Mouse (Mus musculus) stomach, postnatal 0 days (tissue): Measurements from ENCODE around the gene Cdc16. TPM values are rescaled to one million over a fixed set of nuclear protein-coding genes. Genes with fewer than 3 reads are reported as not detected.

ENCODE experiments used
- ATAC-seq: fragments of 200-750 bp; cut with Nextera tagmentation; 2 replicates; pipeline ENCODE4 v1.8.0; 2017; ENCODE audit not compliant: low FRiP score, low TSS enrichment
- DNase-seq: peaks from one replicate; pipeline ENCODE4 v3.0.0-alpha.2; 2016; ENCODE audit warnings: low spot score
- H3K27ac ChIP-seq: fragments of 300-500 bp; sonication (generic); replicated peaks from 2 replicates; pipeline ENCODE4 v1.5.1; 2014; ENCODE audit warnings: mild to moderate bottlenecking, control low read depth
- H3K27me3 ChIP-seq: fragments of 300-500 bp; sonication (generic); 2 replicates; pipeline ENCODE4 v1.6.1; 2014; ENCODE audit warnings: low read length; ENCODE audit not compliant: control insufficient read depth, insufficient read depth
- H3K36me3 ChIP-seq: fragments of 300-500 bp; sonication (generic); 2 replicates; pipeline ENCODE4 v1.6.1; 2014; ENCODE audit warnings: low read length, mixed read lengths; ENCODE audit not compliant: control insufficient read depth, insufficient read depth
- H3K4me1 ChIP-seq: fragments of 300-500 bp; sonication (generic); replicated peaks from 2 replicates; pipeline ENCODE4 v1.6.1; 2014; ENCODE audit warnings: antibody characterized with exemption; ENCODE audit not compliant: control insufficient read depth, insufficient read depth
- H3K4me2 ChIP-seq: fragments of 300-500 bp; sonication (generic); replicated peaks from 2 replicates; pipeline ENCODE4 v1.6.1; 2014; ENCODE audit warnings: low read depth, mild to moderate bottlenecking, control low read depth, moderate library complexity
- H3K4me3 ChIP-seq: fragments of 300-500 bp; sonication (generic); 2 replicates; pipeline ENCODE4 v1.5.1; 2014; ENCODE audit warnings: low read depth, low read length, control low read depth
- H3K9ac ChIP-seq: fragments of 300-500 bp; sonication (generic); 2 replicates; pipeline ENCODE4 v1.6.1; 2014; ENCODE audit warnings: mild to moderate bottlenecking, low read length, control low read depth, mixed read lengths
- H3K9me3 ChIP-seq: fragments of 300-500 bp; sonication (generic); 2 replicates; pipeline ENCODE4 v1.6.1; 2016; ENCODE audit warnings: low read length; ENCODE audit not compliant: control insufficient read depth
- CTCF ChIP-seq: IDR thresholded peaks from 2 replicates; pipeline ENCODE4 v1.5.1; 2016; ENCODE audit warnings: antibody characterized with exemption, low read depth, mild to moderate bottlenecking, moderate library complexity
- EP300 ChIP-seq: optimal IDR thresholded peaks from 2 replicates; pipeline ENCODE3; 2016; ENCODE audit warnings: antibody characterized with exemption
- WGBS: fragments of 180-500 bp; shearing (Covaris S2); extraction: QIAGEN DNeasy Blood & Tissue Kit; methylation state at CpG from one replicate; pipeline ENCODE4 v1.1.7; 2014; 5-methylcytosine and 5-hydroxymethylcytosine counted together
- polyA plus RNA-seq: library from polyadenylated mRNA; unstranded; fragments of >200 nt; fragmentation: Nextera tagmentation; extraction: Ambion mirVana; gene quantifications from 2 replicates; pipeline ENCODE4 v1.2.1, GENCODE M21; 2015

The Cdc16 gene
- polyA plus RNA-seq, 1 experiment from 2014 or later: 64.7 TPM

DNA sequence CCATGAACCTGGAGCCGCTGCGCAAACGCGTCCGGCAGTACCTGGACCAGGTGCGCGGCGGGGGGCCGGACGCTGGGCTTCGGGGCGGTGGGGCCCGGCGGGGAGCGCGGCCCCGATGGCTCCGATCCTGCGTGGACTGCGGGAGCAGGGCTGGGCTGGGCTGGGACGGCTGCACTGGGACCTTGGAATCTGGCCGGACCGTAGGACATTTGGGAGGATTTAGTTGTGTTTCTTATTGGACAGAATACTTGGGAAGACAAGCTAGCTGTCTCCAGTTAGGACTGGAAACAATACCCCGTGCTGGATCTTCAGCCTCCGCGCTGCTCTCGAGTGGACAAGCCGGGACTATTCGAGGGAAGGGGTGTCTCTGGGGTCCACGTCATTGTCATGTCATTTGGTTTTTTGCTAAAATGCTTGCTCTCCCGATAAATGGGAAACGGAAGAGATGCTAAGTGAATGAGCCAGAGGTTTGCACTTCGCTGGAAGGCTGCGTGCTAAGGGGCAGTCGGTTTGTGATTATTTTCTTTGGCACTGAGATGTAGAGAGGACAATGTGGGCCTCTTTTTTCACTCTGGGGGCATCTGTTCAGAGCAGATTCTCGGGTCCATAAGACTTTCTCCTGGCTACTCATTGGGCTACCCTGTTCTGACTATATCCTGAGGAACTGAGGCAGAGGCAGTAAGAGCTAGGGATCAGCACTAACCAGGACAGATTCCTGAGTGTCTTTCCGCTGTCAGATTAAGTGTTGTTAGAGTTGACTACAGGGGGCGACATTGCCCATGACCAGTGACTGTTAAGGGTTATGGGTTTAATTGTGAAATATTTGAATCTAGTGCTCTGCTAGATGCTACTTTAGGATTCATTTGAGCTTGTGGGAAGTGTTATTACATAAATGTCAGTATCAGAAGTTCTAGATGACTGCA, 590 bp downstream of the Cdc16 start:
- TF ChIP-seq EP300 (no peak), CTCF (peak; percentile 76)
- H3K4me1 ChIP-seq: 0 out of 2 replicates have a peak, but pooled peaks cover 2% of the 10 kb centered on the region
- peak overlapping the region; percentile 99 for H3K9ac ChIP-seq
- peak overlapping the region; percentile 95 for H3K27ac ChIP-seq
- peak overlapping the region; percentile 99 for H3K4me3 ChIP-seq
- no peaks in the 10 kb centered on the region for H3K9me3 ChIP-seq
- under 1% methylated on average over 36 of the region's 38 CpGs for WGBS
- H3K36me3 ChIP-seq: peaks cover 16% of the 10 kb centered on the region
- no peaks in the 10 kb centered on the region for H3K27me3 ChIP-seq
- DNase-seq (peak; percentile 35), ATAC-seq (peak; percentile 77)
- H3K4me2 ChIP-seq: peak overlapping the region; percentile 87

DNA sequence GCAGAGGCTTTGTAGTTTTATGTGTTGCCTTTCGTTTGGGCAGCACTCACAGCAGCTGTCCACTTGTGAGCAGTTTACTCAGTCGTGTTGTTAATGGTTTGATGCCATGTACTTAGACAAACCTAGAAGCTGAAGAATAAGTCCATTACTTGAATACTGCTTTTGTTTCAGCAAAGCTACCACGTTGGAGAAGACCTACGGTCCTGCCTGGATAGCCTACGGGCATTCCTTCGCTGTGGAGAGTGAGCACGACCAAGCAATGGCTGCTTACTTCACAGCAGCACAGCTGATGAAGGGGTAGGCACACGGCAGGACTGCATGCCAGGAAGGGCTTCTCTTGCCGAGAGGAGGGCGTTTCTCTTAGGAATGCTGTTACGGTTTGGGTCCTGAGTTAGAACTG, 11.7 kb downstream of the Cdc16 start:
- H3K9me3 ChIP-seq: no peaks in the 10 kb centered on the region
- no peak for TF ChIP-seq EP300
- TF ChIP-seq CTCF: no peak
- H3K4me2 ChIP-seq: no peak overlapping the region
- ATAC-seq: no peak
- DNase-seq: no peak
- no peak overlapping the region for H3K4me3 ChIP-seq
- H3K36me3 ChIP-seq: peaks cover 33% of the 10 kb centered on the region
- no peak overlapping the region for H3K9ac ChIP-seq
- 84% methylated on average over 11 of the region's 11 CpGs for WGBS
- H3K4me1 ChIP-seq: no peaks in the 10 kb centered on the region
- H3K27ac ChIP-seq: no peak overlapping the region
- no peaks in the 10 kb centered on the region for H3K27me3 ChIP-seq

DNA sequence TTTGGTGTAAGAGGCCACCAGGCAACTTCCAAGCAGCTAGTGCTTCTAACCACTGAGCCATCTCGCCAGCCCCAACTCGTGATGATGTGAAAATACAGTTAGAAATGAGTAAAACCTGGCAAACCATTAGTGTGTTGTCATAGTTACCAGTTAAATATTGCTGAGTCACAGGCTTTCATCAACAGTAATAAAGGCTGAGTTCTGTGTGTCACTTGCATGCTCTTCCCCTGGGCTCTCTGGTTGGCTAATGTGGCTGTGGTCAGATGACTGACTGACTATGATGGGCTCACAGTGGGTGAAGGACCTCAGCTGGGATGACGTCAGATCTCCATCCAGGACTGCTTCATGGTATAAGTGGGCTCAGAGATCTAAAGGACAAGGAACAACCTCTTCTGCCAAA, 23.1 kb downstream of the Cdc16 start:
- H3K4me1 ChIP-seq: no peaks in the 10 kb centered on the region
- H3K4me3 ChIP-seq: no peak overlapping the region
- ATAC-seq (no peak), DNase-seq (no peak)
- H3K27me3 ChIP-seq: no peaks in the 10 kb centered on the region
- no peak overlapping the region for H3K4me2 ChIP-seq
- H3K9me3 ChIP-seq: no peaks in the 10 kb centered on the region
- H3K36me3 ChIP-seq: peaks cover 25% of the 10 kb centered on the region
- no peak for TF ChIP-seq EP300
- TF ChIP-seq CTCF: no peak
- 72% methylated on average over 3 of the region's 3 CpGs for WGBS
- H3K9ac ChIP-seq: no peak overlapping the region
- no peak overlapping the region for H3K27ac ChIP-seq

DNA sequence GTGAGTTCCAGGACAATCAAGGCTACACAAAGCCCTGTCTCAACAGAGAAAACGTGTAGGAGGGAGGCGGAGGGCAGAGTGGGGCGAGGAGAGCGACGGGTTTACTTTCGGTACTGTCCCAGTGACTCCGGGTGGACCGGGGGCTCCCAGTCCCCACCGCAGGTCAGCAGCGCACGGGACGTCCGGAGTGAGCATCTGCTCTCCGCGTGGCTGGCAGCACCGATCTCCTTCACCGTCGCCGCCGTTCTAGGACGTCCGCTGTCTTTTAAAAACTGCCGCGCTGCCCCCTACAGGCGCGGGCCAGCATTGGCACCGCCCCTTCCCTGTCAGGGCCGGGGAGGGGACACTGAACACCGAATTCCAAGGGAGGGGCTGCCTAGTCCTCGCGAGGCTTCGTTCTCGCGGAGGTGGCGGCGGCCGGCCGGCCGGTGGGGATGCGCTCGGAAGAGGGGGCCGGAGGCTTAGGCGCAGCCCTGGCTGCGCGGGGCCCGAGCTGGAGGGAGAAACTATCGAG, 27.8 kb downstream of the Cdc16 start, which contains the start of gene Upf3a:
TSS of gene Upf3a (plus strand) at position 366 of the 514 bp plus-strand sequence.
- H3K27ac ChIP-seq: peak within 1 kb of the TSS; percentile 98
- no peaks in the 10 kb centered on the region; the same call in 1 of the 2 replicates for H3K4me1 ChIP-seq
- peaks cover 9% of the 10 kb centered on the region for H3K36me3 ChIP-seq
- H3K27me3 ChIP-seq: no peaks in the 10 kb centered on the region
- peak within 1 kb of the TSS; percentile 69 for H3K4me2 ChIP-seq
- peak; percentile 97 for ATAC-seq
- peak within 1 kb of the TSS; percentile 71 for H3K4me3 ChIP-seq
- WGBS: under 1% methylated on average over 45 of the region's 47 CpGs
- peak; percentile 99 for TF ChIP-seq EP300
- TF ChIP-seq CTCF: peak; percentile 91
- H3K9me3 ChIP-seq: no peaks in the 10 kb centered on the region
- peak; percentile 95 for DNase-seq
- H3K9ac ChIP-seq: peak within 1 kb of the TSS; percentile 98

DNA sequence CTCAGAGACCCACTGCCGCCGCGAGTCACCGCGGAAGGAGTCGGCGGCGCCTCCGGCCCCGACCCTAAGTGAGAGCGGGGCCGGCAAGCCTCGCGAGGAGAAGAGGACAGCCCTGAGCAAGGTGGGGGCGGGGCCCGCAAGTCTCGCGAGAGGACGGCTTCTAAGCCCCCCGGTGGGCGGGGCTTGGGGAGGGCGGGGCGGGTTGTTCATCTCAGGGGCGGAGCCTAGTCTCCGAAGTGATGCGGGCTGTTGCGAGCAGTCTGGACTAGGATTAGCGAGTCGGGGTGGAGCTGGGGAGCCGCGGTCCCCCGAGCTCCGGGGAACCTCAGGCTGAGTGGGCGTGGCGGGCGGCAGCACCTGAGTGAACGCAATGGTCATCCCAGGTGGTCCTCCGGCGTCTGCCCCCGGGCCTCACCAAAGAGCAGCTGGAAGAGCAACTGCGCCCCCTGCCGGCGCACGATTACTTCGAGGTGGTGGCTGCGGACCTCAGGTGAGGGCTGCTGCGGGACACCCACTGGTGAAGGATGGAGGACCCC, 28.4 kb downstream of the Cdc16 start:
- Histone ChIP-seq H3K27me3 (no peaks in the 10 kb centered on the region), H3K4me1 (no peaks in the 10 kb centered on the region; the same call in 1 of the 2 replicates), H3K9me3 (no peaks in the 10 kb centered on the region), H3K4me3 (peak overlapping the region; percentile 71), H3K9ac (peak overlapping the region; percentile 98), H3K27ac (peak overlapping the region; percentile 98), H3K36me3 (peaks cover 8% of the 10 kb centered on the region), H3K4me2 (peak overlapping the region; percentile 69)
- WGBS: 1% methylated on average over 41 of the region's 47 CpGs
- DNase-seq (peak; percentile 99), ATAC-seq (peak; percentile 96)
- TF ChIP-seq CTCF (peak; percentile 91), EP300 (peak; percentile 98)

DNA sequence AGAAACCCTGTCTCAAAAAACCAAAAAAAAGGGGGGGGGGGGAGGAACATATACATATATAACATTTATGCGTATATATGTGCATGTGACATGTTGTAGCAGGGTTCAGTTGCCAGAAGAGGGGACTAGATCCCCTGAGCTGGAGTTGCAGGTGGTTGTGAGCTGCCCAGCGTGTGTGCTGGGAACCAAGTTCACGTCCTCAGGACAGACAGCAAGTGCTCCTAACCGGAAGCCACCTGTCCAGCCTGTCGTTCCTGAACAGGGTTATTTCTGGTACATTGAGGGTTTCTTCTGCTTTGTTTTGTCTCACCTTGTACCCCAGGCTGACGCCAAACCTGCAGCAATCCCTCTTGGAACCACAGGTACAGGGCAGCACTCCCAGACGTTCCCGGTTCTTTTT, 32.1 kb downstream of the Cdc16 start:
- Histone ChIP-seq H3K36me3 (peaks cover 14% of the 10 kb centered on the region), H3K9ac (no peak overlapping the region), H3K27ac (no peak overlapping the region), H3K4me2 (no peak overlapping the region), H3K27me3 (no peaks in the 10 kb centered on the region), H3K4me1 (no peaks in the 10 kb centered on the region; the same call in 1 of the 2 replicates), H3K9me3 (no peaks in the 10 kb centered on the region), H3K4me3 (no peak overlapping the region)
- no peak for TF ChIP-seq EP300
- TF ChIP-seq CTCF: no peak
- WGBS: 95% methylated on average over 8 of the region's 8 CpGs
- DNase-seq: no peak
- no peak for ATAC-seq
